Mouse (Mus musculus) adrenal gland (tissue): ENCODE measurements around the gene P2ry6.

Experiments used
- intact Hi-C: fragments of 180-260 bp; cut with DNase I; formaldehyde crosslinking; loops from one replicate; pipeline ENCODE4 v1.15.1; 2025

P2ry6 gene

DNA sequence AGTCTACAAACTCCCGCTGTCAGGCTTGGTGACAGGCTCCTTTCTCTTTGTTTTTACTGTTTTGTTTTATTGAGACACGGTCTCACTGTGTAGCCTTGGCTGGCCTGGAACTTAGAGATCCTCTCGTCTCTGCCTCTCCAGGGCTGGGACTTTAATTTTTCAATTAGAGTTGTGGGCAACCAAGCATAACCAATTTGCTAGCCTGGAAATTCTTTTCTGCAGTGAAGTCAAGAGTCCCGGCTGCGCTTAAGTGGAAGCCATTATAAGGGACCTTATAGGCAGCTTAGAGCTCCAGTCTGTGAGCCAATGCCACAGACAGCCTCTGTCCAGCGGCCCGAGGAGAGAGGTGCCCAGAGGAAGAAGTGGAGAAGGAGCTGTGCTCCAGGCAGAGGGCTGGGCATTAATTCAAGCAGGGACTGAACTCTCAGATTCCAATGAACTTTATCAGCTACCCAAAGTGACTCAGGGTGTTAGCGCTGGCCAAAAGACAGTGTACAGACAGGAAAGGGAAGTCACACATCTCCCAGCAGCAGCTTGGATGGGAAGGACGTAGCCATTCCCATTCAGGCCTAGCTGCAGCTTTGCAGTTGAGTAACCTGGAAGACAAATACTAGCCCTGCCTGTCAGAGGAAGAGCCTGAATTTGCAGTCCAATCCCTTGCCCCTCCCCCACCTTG is 16.3 kb upstream of the P2ry6 start:
- intact Hi-C loops: no loop called here

DNA sequence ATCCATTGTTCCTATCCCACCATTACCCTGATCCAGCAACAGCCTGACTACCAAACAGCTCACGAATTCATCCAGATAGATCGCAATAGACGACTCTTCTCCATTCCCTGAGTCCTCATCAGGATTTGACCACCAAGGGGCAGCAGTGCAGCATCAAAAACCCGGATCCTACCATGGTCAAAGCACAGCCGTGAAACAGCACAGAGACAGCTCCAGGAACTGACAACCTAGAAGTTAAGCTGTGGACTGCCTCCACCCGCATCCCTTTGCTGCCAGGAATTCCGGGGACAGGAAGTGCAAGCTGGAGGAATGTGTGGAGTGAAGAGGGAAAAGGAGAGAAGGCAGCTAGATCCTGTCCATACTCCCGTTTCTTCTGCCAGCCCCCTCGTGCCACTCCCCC is 13.6 kb upstream of the P2ry6 start:
- intact Hi-C loops: loop anchor here (1.0 to 10.0 kb wide), 2 partner anchors 64 to 83 kb away; no protein-coding TSS in a partner anchor

DNA sequence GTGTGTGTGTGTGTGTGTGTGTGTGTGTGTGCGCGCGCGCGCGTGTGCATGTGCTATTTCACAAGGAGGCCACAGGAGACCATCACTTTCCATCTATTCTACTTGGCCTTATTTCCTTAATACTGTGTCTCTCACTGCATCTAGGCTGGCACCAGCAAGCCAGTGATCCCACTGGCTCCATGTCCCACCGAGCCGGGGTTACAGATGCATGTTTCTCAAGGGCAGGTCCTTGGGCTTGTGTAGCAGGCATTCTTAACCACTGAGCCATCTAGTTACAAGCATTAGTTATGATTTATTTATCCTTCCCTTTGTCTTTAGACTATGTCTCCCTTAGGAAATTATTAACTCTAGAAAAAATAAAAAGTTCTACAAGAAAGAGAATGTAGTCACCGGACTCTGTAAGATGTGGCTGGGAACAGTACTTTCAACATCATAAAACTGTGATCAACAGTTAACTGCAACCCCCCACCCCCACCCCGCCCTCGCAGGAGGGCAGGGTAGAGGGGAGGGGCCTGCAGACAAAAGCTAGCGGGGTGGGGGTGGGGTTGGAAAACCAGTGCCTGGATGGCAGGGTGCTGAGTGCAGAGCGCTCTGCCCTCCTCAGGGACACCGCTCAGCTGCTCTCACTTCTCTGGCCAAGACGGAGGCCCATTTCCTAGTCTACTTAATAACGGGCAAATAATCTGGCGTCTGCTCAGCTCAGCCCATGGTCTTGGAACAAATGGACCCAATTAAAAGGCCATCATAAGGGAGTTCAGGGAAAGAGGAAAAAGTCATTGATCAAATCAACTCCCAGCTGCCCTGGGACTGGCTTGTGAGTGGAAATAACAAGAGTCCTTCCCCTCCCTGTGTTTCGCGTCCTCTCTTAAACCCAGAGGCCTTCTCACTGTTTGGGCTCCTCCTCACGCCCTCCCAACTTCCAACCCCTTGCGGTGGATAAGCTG is 10.3 kb upstream of the P2ry6 start:
- intact Hi-C loops: loop anchor here (10.0 kb wide), 1 partner anchor 80 kb away; no protein-coding TSS in a partner anchor

GRCm38 (mm10) chr7:100979175-100979574 is 4.7 kb upstream of the P2ry6 start:
- intact Hi-C loops: no loop called here

DNA sequence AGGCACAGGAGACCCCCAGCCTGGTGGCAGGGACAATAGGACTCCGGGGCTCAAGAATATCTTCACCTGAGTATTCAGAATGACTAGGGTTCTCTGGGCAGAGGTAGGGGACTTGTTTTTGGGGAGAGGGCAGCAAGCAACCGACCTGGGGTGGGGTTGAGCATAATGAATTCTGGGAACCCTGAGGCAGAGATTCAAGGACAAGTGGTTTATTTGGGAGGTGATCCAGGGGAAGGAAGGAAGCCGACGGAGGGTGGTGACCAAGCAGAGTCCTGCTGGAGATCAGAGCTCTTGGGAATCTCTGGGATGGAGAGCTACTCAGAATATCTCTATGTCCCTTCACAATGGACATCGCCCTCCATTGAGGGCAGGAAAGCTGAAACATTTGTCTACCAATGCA is 3.7 kb upstream of the P2ry6 start:
- intact Hi-C loops: no loop called here

GRCm38 (mm10) chr7:100972875-100973274 is 1.6 kb downstream of the P2ry6 start:
- intact Hi-C loops: no loop called here

DNA sequence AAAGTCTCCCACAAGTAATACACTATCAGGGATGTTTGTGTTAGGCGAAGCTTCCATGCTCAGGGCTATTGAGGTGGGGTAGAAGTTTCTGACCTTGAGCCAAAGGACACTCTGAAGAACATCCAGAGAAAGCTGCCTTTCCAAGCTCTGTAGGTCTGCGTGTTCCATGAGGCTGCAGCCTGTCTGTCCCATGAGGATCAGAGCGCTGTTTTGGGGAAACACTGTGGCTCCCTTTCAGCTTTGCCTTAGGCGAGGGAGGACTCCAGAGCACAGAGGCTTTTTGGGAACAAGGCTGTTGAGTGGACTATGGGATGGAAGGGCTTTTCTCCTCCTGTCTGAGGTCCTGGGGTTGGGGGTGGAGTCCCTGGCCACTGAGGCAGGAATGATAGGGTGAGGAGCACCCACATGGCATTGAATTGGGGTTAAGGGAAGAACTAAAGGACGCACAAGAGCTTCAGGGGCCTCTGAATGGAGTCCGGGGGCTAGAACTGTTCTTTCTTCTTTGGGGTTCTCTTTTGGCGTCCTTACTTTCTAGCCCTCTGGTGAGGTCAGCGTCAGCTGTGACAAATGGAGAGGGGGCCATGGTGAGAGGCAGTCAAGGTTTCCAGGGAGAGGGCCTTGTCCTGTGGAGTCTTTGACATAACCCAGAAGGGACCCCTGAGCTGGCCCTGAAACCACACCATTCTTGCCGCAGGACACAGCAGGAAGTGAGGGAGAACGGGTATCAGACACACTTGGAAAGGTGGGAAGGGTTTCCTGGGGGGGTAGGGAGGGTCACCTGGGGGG is 5.4 kb downstream of the P2ry6 start:
- intact Hi-C loops: no loop called here

- intact Hi-C loops: no loop called here
These were observed 6.1 kb downstream of the P2ry6 start for GRCm38 (mm10) chr7:100968376-100968775.

GRCm38 (mm10) chr7:100967850-100968249 is 6.6 kb downstream of the P2ry6 start:
- intact Hi-C loops: no loop called here

- intact Hi-C loops: no loop called here
These were observed 8.4 kb downstream of the P2ry6 start for GRCm38 (mm10) chr7:100966014-100966413.

DNA sequence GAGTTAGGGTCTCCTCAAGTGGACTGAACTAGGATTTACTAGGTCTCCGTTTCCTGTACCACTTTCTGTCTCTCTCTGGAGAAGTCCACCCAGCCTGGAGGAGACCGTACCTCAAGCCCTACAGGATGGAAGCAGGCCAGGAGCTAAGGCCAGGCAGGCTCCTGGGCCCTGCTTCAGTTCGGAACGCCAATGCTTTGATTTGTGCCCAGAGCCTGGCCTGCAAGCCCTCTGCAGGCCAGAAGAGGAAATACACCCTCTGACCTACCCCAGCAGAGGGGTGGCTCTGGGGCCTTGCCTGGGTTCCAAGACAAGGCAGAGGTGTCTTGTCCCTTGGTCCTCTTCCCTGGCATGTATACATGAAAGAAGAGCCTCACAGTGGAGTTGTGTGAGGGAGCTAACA is 9.4 kb downstream of the P2ry6 start:
- intact Hi-C loops: no loop called here

DNA sequence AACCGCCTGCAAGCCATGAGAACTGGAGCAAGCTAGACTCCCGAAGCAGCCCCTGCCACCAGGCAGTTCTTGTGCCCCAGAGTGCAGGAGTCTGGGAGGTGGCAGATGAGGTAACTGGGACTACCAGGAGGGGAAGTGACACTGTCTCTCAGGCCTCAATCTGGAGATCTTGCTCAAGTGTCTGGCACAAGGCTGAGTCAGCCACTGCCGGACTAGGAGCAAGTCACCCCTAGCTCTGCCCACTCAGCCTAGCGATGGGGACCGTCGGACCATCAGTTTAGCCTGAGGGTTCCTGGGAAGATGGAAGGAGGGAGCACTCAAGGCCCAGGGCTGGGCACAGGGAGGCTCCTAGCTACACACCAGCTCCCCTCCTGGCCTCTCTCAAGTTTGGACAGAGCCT is 10.2 kb downstream of the P2ry6 start:
- intact Hi-C loops: no loop called here

- intact Hi-C loops: no loop called here
These were observed 11.1 kb downstream of the P2ry6 start for GRCm38 (mm10) chr7:100963381-100963780.

- intact Hi-C loops: no loop called here
These were observed 13.3 kb downstream of the P2ry6 start for GRCm38 (mm10) chr7:100961146-100961545.

- intact Hi-C loops: no loop called here
These were observed 14.0 kb downstream of the P2ry6 start for GRCm38 (mm10) chr7:100960462-100960861.

- intact Hi-C loops: no loop called here
These were observed 16.0 kb downstream of the P2ry6 start for GRCm38 (mm10) chr7:100958426-100958825.

- intact Hi-C loops: no loop called here
These were observed 21.8 kb downstream of the P2ry6 start for GRCm38 (mm10) chr7:100952686-100953085.

DNA sequence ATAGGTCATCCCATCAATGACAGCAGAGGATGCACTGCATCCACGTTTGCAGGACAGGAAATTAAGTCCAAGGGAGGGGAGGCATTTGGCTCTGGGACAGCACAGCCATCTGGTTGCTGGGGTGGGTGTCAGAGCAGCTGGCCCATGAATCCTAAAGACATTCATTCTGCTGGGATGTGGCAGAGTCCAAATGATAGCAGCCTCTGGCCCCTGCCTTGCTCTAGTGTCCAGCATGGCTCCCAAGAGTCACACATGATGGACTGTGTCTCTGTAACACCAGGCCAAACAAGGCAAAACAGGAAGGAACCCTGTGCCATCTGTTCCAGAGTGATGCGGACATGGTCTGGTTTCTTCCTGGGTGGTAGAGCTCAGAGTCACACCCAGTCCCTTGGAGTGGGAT is 22.5 kb downstream of the P2ry6 start:
- intact Hi-C loops: no loop called here

- intact Hi-C loops: no loop called here
These were observed 23.9 kb downstream of the P2ry6 start for GRCm38 (mm10) chr7:100950481-100951010.

DNA sequence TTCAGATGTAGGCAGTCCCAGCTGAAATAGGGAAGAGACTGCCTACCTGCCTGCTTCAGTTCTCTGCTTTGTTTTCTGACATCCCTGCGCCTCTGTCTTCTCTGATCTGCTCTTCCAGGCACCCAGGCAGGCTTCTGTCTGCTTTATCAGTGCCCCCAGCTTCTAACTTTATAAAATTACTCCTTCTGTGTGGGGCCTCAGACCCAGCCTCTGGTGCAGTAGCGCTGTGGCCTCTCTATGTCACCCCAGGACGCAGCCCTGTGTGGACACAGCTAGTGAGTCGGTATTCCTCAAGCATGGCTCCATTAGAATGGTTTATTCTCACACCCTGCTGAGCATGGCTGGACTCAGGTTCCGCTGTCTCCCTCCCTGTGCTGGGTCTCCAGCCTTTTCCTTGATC is 24.4 kb downstream of the P2ry6 start:
- intact Hi-C loops: no loop called here

DNA sequence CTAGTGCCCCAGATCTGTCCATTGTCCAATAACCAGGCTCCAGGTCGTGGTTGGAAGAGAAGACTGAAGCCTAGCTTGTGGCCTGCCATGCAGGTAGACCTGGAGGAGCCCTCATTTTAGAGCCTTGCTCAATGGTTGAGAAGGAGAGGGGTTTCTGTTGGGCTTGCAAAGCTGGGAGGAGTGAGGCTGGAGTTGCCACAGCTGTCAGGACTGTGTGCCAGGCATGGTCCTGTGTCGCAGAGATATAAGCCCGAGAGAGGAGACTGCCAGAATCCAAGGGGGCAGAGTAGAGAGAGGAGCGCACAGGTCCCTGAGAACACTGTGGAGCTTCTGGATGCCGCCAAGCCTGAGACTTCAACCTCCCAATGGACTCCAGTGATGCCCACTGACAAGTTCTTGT is 29.7 kb downstream of the P2ry6 start:
- intact Hi-C loops: loop anchor here (5.0 kb wide), 2 partner anchors 37 to 108 kb away; no protein-coding TSS in a partner anchor
